Mouse (Mus musculus) liver, adult 2 months (tissue): ENCODE measurements at regions not wholly inside any gene's neighbourhood (a gene's known extent, or its start where the extent isn't known, plus 50 kb on each side); places are given as distances from the start of the nearest gene placed in this dataset.

Experiments used
- CTCF ChIP-seq: fragments of 200-500 bp; IDR thresholded peaks from 2 replicates; pipeline ENCODE4 v1.5.1; 2011; ENCODE audit warnings: low read depth, low read length, control low read depth
- POLR2A ChIP-seq: fragments of 200-500 bp; IDR thresholded peaks from 2 replicates; pipeline ENCODE4 v1.6.1; 2011; ENCODE audit warnings: low read length, control low read depth; ENCODE audit not compliant: insufficient read depth; ENCODE audit errors: extremely low read depth

DNA sequence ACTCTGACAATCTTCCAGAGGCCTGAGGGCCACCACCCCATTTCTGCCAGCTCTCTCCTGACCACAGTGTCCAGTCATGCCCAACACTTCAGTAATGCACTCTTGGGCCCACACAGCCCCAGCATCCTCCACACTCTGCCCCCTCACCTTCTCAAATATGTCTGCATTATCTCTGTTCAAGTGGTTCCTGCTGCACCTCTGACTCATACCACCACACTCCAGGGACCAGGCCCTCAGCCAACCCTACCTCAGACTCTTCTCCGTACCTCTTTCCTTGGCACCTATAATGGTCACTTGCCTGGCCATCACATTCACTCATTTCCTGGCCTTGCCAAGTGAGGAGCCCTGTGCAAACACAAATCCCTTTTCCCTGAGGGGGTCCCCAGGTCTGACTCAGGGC lies 109.6 kb upstream of the Dio3 start:
- TF ChIP-seq POLR2A (no peak), CTCF (no peak)
